Mouse (Mus musculus) urinary bladder, postnatal 0 days (tissue): ENCODE results near the gene Spns1. TPM values are rescaled to one million over a fixed set of nuclear protein-coding genes. Genes with fewer than 3 reads are reported as not detected.

Experiments used
- microRNA-seq: library from miRNA; unstranded; fragments of <30 nt; microRNA quantifications from one replicate; pipeline ENCODE4, GENCODE M21; 2016
- polyA plus RNA-seq: library from polyadenylated mRNA; unstranded; fragments of >200 nt; fragmentation: Nextera tagmentation; extraction: Ambion mirVana; gene quantifications from 2 replicates; pipeline ENCODE4 v1.2.1, GENCODE M21; 2015

Gene Spns1
- polyA plus RNA-seq = 28.0 and 30.0 TPM in 2 replicates

GRCm38 (mm10) chr7:126377278-126378158 is at the start of gene Spns1:
TSS of gene Spns1 (minus strand) at chr7:126377450.

GRCm38 (mm10) chr7:126414725-126415124 is 37.5 kb upstream of the Spns1 start, which contains the start of gene Cd19:
TSS of gene Cd19 (minus strand) at chr7:126414889.

GRCm38 (mm10) chr7:126396298-126397119 is 19.3 kb upstream of the Spns1 start, which contains the start of gene Nfatc2ip:
TSS of gene Nfatc2ip (minus strand) at chr7:126396737.

GRCm38 (mm10) chr7:126369393-126369792 is 7.9 kb downstream of the Spns1 start, which contains the start of gene Lat:
TSS of gene Lat (minus strand) at chr7:126369570.

Small RNAs within 50 kb of the gene (microRNA-seq; reads per million reads assigned to microRNA genes)
- gene Mir7058 = not detected

Other genes with a start within 250 kb of the Spns1 start
- gene Xpo6, start 176.9 kb downstream of the Spns1 start, polyA plus RNA-seq = 19.8 and 21.4 TPM in 2 replicates
- gene Sbk1, start 104.8 kb downstream of the Spns1 start, polyA plus RNA-seq = 2.3 and 3.1 TPM in 2 replicates
- 0.48 and 1.0 TPM in 2 replicates for gene Lat, start 7.9 kb downstream of the Spns1 start, polyA plus RNA-seq
- gene Nfatc2ip, start 19.3 kb upstream of the Spns1 start, polyA plus RNA-seq = 1.1 and 1.3 TPM in 2 replicates
- gene Cd19, start 37.4 kb upstream of the Spns1 start, polyA plus RNA-seq = 0.35 TPM in 1 of 2 replicates, not detected in the other
- gene Rabep2, start 51.3 kb upstream of the Spns1 start, polyA plus RNA-seq = 14.2 and 17.6 TPM in 2 replicates
- 0.41 and 0.55 TPM in 2 replicates for gene Atp2a1, start 85.7 kb upstream of the Spns1 start, polyA plus RNA-seq
- 23.0 and 23.6 TPM in 2 replicates for gene Sh2b1, start 98.0 kb upstream of the Spns1 start, polyA plus RNA-seq
- gene Tufm, start 109.9 kb upstream of the Spns1 start, polyA plus RNA-seq = 55.4 and 60.2 TPM in 2 replicates
- gene Atxn2l, start 126.0 kb upstream of the Spns1 start, polyA plus RNA-seq = 23.0 and 25.2 TPM in 2 replicates
- 152 and 161 TPM in 2 replicates for gene Eif3c, start 189.0 kb upstream of the Spns1 start, polyA plus RNA-seq
- gene Apobr, start 207.5 kb upstream of the Spns1 start, polyA plus RNA-seq = 2.1 and 3.6 TPM in 2 replicates
- gene Cln3, start 208.4 kb upstream of the Spns1 start, polyA plus RNA-seq = 17.2 and 19.0 TPM in 2 replicates
- not detected in 2 replicates for gene Il27, start 217.5 kb upstream of the Spns1 start, polyA plus RNA-seq